Mouse (Mus musculus) heart, embryonic 14.5 days (tissue): Measurements from ENCODE around the gene 2900026A02Rik. TPM values are rescaled to one million over a fixed set of nuclear protein-coding genes. Genes with fewer than 3 reads are reported as not detected.

Experiments
- ATAC-seq: fragments of 200-750 bp; cut with Nextera tagmentation; 2 replicates; pipeline ENCODE4 v1.8.0; 2017; ENCODE audit warnings: low read depth, moderate TSS enrichment; ENCODE audit not compliant: insufficient number of reproducible peaks, insufficient read depth, low FRiP score
- H3K27ac ChIP-seq, 2 experiments: fragments of 200-500 bp in 1 of 2; fragments of 300-500 bp in 1 of 2; sonication (generic) in 1 of 2; replicated peaks in 1 of 2; 2 replicates each; pipeline ENCODE4 v1.5.1; 2012 to 2014; ENCODE audit warnings: low read depth in 2 of 2, low read length in 2 of 2, control low read depth in 1 of 2, mild to moderate bottlenecking in 1 of 2, mixed read lengths in 1 of 2; ENCODE audit not compliant: control insufficient read depth in 1 of 2, insufficient read depth in 1 of 2
- H3K27me3 ChIP-seq: fragments of 300-500 bp; sonication (generic); 2 replicates; pipeline ENCODE4 v1.6.1; 2014; ENCODE audit warnings: mild to moderate bottlenecking, low read length, control low read depth; ENCODE audit not compliant: control insufficient read depth, insufficient read depth
- H3K36me3 ChIP-seq: fragments of 300-500 bp; sonication (generic); 2 replicates; pipeline ENCODE4 v1.6.1; 2014; ENCODE audit warnings: mild to moderate bottlenecking, control low read depth, low read length, mixed read lengths; ENCODE audit not compliant: control insufficient read depth, insufficient read depth
- H3K4me1 ChIP-seq, 2 experiments: fragments of 200-500 bp in 1 of 2; fragments of 300-500 bp in 1 of 2; sonication (generic) in 1 of 2; 2 replicates each; pipeline ENCODE4 v1.6.1; 2012 to 2014; ENCODE audit warnings: low read length in 2 of 2, control low read depth in 1 of 2, mixed read lengths in 1 of 2; ENCODE audit not compliant: control insufficient read depth in 2 of 2, insufficient read depth in 2 of 2
- H3K4me2 ChIP-seq: fragments of 300-500 bp; sonication (generic); 2 replicates; pipeline ENCODE4 v1.6.1; 2014; ENCODE audit warnings: mild to moderate bottlenecking, low read length
- H3K4me3 ChIP-seq, 2 experiments: fragments of 200-500 bp in 1 of 2; fragments of 300-500 bp in 1 of 2; sonication (generic) in 1 of 2; 2 replicates each; pipeline ENCODE4 v1.5.1; 2012 to 2014; ENCODE audit warnings: low read length in 2 of 2, mild to moderate bottlenecking in 2 of 2, control low read depth in 1 of 2, low read depth in 1 of 2, moderate library complexity in 1 of 2; ENCODE audit not compliant: control insufficient read depth in 1 of 2, insufficient read depth in 1 of 2
- H3K9ac ChIP-seq: fragments of 300-500 bp; sonication (generic); 2 replicates; pipeline ENCODE4 v1.6.1; 2014; ENCODE audit warnings: mild to moderate bottlenecking, low read length
- H3K9me3 ChIP-seq: fragments of 300-500 bp; sonication (generic); 2 replicates; pipeline ENCODE4 v1.6.1; 2016; ENCODE audit warnings: low read length, control low read depth; ENCODE audit not compliant: control insufficient read depth
- WGBS: fragments of 180-500 bp; shearing (Covaris S2); extraction: QIAGEN DNeasy Blood & Tissue Kit; methylation state at CpG from one replicate; pipeline ENCODE4 v1.1.7; 2014; 5-methylcytosine and 5-hydroxymethylcytosine counted together
- polyA plus RNA-seq: library from polyadenylated mRNA; unstranded; fragments of >200 nt; fragmentation: Nextera tagmentation; extraction: Ambion mirVana; gene quantifications from 2 replicates; pipeline ENCODE4 v1.2.1, GENCODE M21; 2014

Gene 2900026A02Rik
- polyA plus RNA-seq, 1 experiment from 2014 or later, result 10.3 TPM

- no peaks in the 10 kb centered on the region for H3K9me3 ChIP-seq
- no peak overlapping the region for H3K4me3 ChIP-seq
- no peak for ATAC-seq
- H3K9ac ChIP-seq, result peak overlapping the region; percentile 25; the same call in 1 of the 2 replicates
- no peak overlapping the region for H3K4me2 ChIP-seq
- 36% methylated on average over 15 of the region's 15 CpGs for WGBS
- H3K27me3 ChIP-seq, result no peaks in the 10 kb centered on the region
- peak overlapping the region; percentile 44 to 61; a peak in 2 of 4 replicates for H3K27ac ChIP-seq
- H3K4me1 ChIP-seq, result peaks cover 61 to 77% of the 10 kb centered on the region in 2 experiments
- no peaks in the 10 kb centered on the region for H3K36me3 ChIP-seq
Observed at GRCm38 (mm10) chr5:113120741-113121590, 100.1 kb downstream of the 2900026A02Rik start.

DNA sequence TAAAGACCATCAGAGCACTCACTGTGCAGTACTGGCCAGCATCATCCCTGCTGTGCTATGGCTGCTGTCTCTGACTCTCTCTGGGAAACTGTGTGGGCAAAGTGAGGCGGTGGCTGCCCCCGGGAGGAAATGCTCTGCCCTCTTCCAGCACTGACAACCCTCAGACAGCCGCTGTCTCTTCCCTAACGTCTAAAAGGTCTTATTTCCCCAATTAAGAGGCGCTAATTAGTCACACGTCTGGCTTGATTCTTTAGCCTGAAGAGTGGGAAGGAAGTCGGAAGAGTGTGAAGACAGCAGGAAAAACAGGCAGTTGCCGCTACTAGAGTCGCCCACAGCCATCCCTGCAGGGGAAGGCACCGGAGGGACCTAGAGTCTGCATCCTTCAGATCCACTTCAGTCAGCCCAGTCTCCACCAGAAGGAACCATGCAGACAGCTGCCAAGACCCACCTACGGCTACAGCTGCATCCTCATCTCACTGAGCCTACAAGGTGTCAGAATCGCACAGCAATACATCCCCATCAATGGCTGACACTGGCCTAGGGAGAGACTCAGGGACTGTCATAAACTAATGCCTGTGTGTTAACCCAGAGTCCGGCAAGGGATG lies 101.1 kb downstream of the 2900026A02Rik start:
- ATAC-seq, result no peak
- no peak overlapping the region; the same call in 1 of the 2 replicates for H3K9ac ChIP-seq
- H3K4me1 ChIP-seq, result peaks cover 69 to 87% of the 10 kb centered on the region in 2 experiments
- no peaks in the 10 kb centered on the region for H3K36me3 ChIP-seq
- no peaks in the 10 kb centered on the region for H3K27me3 ChIP-seq
- no peak overlapping the region for H3K4me3 ChIP-seq
- peak overlapping the region in 1 of 2 experiments; percentile 2; a peak in 1 of 4 replicates for H3K27ac ChIP-seq
- no peaks in the 10 kb centered on the region for H3K9me3 ChIP-seq
- H3K4me2 ChIP-seq, result no peak overlapping the region
- WGBS, result 38% methylated on average over 13 of the region's 13 CpGs

DNA sequence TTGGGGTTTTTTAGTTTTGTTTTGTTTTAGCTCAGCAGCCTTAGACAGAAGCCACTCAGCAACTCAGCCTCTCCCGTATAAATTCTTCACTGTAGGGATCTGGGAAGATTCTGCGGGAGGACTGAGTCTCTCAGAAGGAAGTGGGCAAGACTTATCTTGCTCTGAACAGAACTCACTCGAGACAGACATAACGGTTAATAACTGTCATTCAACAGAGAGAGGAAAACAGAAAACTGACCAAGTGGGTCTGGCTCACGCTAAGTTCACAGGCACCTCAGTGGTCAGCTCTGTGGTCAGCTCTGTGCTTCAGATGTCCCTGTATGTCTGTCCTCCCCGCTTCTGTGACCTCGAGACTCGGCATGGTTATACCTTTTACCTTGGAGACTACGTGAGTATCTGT lies 101.7 kb downstream of the 2900026A02Rik start:
- Histone ChIP-seq H3K27ac (peak overlapping the region in 1 of 2 experiments; percentile 45; a peak in 1 of 4 replicates), H3K9me3 (no peaks in the 10 kb centered on the region), H3K36me3 (no peaks in the 10 kb centered on the region), H3K4me3 (no peak overlapping the region), H3K9ac (0 out of 2 replicates have a peak overlapping the region, but pooled peaks have one; percentile 34), H3K4me1 (peaks cover 74 to 89% of the 10 kb centered on the region in 2 experiments), H3K27me3 (no peaks in the 10 kb centered on the region), H3K4me2 (no peak overlapping the region)
- no peak for ATAC-seq
- WGBS, result 59% methylated on average over 9 of the region's 9 CpGs

DNA sequence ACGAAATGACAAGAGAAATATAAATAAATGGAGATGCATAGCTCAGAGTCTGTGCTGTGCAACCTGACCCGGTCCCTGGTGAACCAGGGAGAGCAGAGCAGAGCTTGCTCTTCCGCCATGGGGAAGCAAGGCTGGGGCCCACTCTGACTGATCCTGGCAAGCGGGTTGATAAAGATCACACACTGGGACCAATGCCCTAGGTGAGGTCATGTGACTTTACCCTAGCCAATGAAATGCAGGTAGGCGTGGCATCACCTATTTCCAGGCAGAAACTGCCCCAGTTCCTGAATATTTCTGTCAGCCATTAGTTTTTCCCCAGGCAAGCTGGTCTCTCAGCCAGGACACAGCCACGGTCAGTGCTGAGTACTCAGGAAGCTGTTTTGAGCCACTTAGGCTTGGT lies 102.3 kb downstream of the 2900026A02Rik start:
- Histone ChIP-seq H3K9me3 (no peaks in the 10 kb centered on the region), H3K36me3 (no peaks in the 10 kb centered on the region), H3K4me2 (no peak overlapping the region), H3K27ac (peak overlapping the region in 1 of 2 experiments; percentile 45; a peak in 1 of 4 replicates), H3K9ac (no peak overlapping the region), H3K27me3 (no peaks in the 10 kb centered on the region), H3K4me3 (no peak overlapping the region), H3K4me1 (peaks cover 77 to 90% of the 10 kb centered on the region in 2 experiments)
- ATAC-seq, result no peak
- 36% methylated on average over 6 of the region's 6 CpGs for WGBS

DNA sequence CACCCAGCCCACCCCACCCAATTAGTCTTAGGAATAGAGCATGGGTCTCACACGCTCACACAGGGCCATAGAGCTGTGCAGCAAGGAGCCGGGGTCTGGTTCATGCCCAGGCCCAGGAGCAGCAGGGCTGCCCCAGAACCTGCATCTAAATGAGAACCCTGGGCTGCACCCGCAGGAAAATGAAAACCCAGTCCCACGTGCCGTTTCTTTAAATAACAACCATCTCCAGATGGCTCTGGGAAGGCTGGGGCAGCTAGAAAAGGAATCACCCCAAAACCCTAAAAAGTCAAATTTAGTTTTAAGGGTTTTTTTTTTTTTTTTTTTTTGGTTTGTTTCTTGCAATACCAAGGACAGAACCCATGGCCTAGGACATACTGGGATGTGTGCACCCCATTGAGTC lies 103.7 kb downstream of the 2900026A02Rik start:
- Histone ChIP-seq H3K27ac (no peak overlapping the region), H3K4me2 (no peak overlapping the region), H3K4me3 (no peak overlapping the region), H3K4me1 (peaks cover 76 to 90% of the 10 kb centered on the region in 2 experiments), H3K9me3 (no peaks in the 10 kb centered on the region), H3K27me3 (no peaks in the 10 kb centered on the region), H3K36me3 (no peaks in the 10 kb centered on the region), H3K9ac (no peak overlapping the region)
- 64% methylated on average over 5 of the region's 5 CpGs for WGBS
- ATAC-seq, result no peak

- Histone ChIP-seq H3K4me3 (no peak overlapping the region), H3K9ac (0 out of 2 replicates have a peak overlapping the region, but pooled peaks have one; percentile 11), H3K36me3 (no peaks in the 10 kb centered on the region), H3K4me1 (peaks cover 69 to 90% of the 10 kb centered on the region in 2 experiments), H3K4me2 (no peak overlapping the region), H3K27me3 (no peaks in the 10 kb centered on the region), H3K27ac (peak overlapping the region; percentile 95 to 98; a peak in 3 of 4 replicates), H3K9me3 (no peaks in the 10 kb centered on the region)
- ATAC-seq, result no peak
- WGBS, result 56% methylated on average over 10 of the region's 10 CpGs
Observed at GRCm38 (mm10) chr5:113115896-113116295, 105.1 kb downstream of the 2900026A02Rik start.

- Histone ChIP-seq H3K36me3 (no peaks in the 10 kb centered on the region), H3K9ac (peak overlapping the region; percentile 62), H3K4me1 (peaks cover 60 to 82% of the 10 kb centered on the region in 2 experiments), H3K4me2 (peak overlapping the region; percentile 50), H3K27me3 (no peaks in the 10 kb centered on the region), H3K27ac (peak overlapping the region; percentile 95 to 98), H3K4me3 (no peak overlapping the region), H3K9me3 (no peaks in the 10 kb centered on the region)
- WGBS, result 15% methylated on average over 20 of the region's 20 CpGs
- ATAC-seq, result peak; percentile 83
Observed at GRCm38 (mm10) chr5:113114264-113115225, 106.5 kb downstream of the 2900026A02Rik start.
